Mouse (Mus musculus) liver, embryonic 12.5 days (tissue): Measurements from ENCODE around the gene Patj. TPM values are rescaled to one million over a fixed set of nuclear protein-coding genes. Genes with fewer than 3 reads are reported as not detected.

Source experiments
- ATAC-seq: fragments of 200-750 bp; cut with Nextera tagmentation; 2 replicates; pipeline ENCODE4 v1.8.0; 2017; ENCODE audit warnings: moderate number of reproducible peaks, mild to moderate bottlenecking, moderate library complexity
- H3K27ac ChIP-seq: fragments of 300-500 bp; sonication (generic); 2 replicates; pipeline ENCODE4 v1.5.1; 2016; ENCODE audit warnings: mild to moderate bottlenecking
- H3K27me3 ChIP-seq: fragments of 300-500 bp; sonication (generic); replicated peaks from 2 replicates; pipeline ENCODE4 v1.6.1; 2016; ENCODE audit warnings: mild to moderate bottlenecking, moderate library complexity
- H3K36me3 ChIP-seq: fragments of 300-500 bp; sonication (generic); 2 replicates; pipeline ENCODE4 v1.6.1; 2016; ENCODE audit warnings: mild to moderate bottlenecking, moderate library complexity
- H3K4me1 ChIP-seq: fragments of 300-500 bp; sonication (generic); 2 replicates; pipeline ENCODE4 v1.6.1; 2016
- H3K4me2 ChIP-seq: fragments of 300-500 bp; sonication (generic); 2 replicates; pipeline ENCODE4 v1.6.1; 2016; ENCODE audit warnings: mild to moderate bottlenecking, moderate library complexity
- H3K4me3 ChIP-seq: fragments of 300-500 bp; sonication (generic); 2 replicates; pipeline ENCODE4 v1.5.1; 2016; ENCODE audit warnings: mild to moderate bottlenecking, moderate library complexity
- H3K9ac ChIP-seq: fragments of 300-500 bp; sonication (generic); 2 replicates; pipeline ENCODE4 v1.6.1; 2016; ENCODE audit warnings: mild to moderate bottlenecking, moderate library complexity
- H3K9me3 ChIP-seq: fragments of 300-500 bp; sonication (generic); replicated peaks from 2 replicates; pipeline ENCODE4 v1.6.1; 2016; ENCODE audit warnings: mild to moderate bottlenecking, moderate library complexity
- WGBS: fragments of 180-500 bp; shearing (Covaris S2); methylation state at CpG from one replicate; pipeline ENCODE4 v1.1.7; 2016; ENCODE audit not compliant: insufficient replicate concordance; 5-methylcytosine and 5-hydroxymethylcytosine counted together
- polyA plus RNA-seq: library from polyadenylated mRNA; unstranded; fragments of >200 nt; fragmentation: Nextera tagmentation; extraction: Ambion mirVana; gene quantifications from 2 replicates; pipeline ENCODE4 v1.2.1, GENCODE M21; 2016

The Patj gene
- polyA plus RNA-seq, 1 experiment from 2014 or later, result 2.4 TPM

DNA sequence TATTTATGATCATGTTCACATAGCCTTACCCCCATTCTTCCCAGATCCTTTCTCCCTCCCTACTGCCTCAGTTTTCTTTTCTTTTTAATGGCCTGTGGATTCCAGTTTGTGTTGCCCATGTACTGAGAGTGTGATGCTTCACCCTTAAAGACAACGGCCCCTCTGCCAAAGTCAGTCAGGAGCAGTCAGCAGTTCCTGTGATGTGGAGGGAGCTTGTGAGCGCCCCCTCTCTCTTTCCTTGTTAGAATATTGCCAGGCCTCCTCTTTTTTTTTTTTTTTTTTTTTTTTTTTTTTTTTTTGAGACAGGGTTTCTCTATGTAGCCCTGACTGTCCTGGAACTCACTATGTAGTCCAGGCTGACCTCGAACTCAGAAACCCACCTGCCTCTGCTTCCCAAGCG, 91.3 kb downstream of the Patj start:
- WGBS, result 62% methylated on average over 4 of the region's 4 CpGs
- no peak overlapping the region for H3K4me2 ChIP-seq
- H3K27me3 ChIP-seq, result no peaks in the 10 kb centered on the region
- H3K36me3 ChIP-seq, result no peaks in the 10 kb centered on the region
- no peak overlapping the region for H3K4me3 ChIP-seq
- no peak for ATAC-seq
- no peaks in the 10 kb centered on the region for H3K9me3 ChIP-seq
- H3K27ac ChIP-seq, result no peak overlapping the region
- H3K4me1 ChIP-seq, result no peaks in the 10 kb centered on the region
- no peak overlapping the region for H3K9ac ChIP-seq

GRCm38 (mm10) chr4:98489386-98489785, 93.8 kb downstream of the Patj start:
- no peaks in the 10 kb centered on the region for H3K9me3 ChIP-seq
- H3K27ac ChIP-seq, result no peak overlapping the region
- no peak overlapping the region for H3K9ac ChIP-seq
- whole genome bisulfite sequencing, result 49% methylated on average over 1 of the region's 1 CpGs
- H3K4me3 ChIP-seq, result no peak overlapping the region
- H3K4me2 ChIP-seq, result no peak overlapping the region
- H3K36me3 ChIP-seq, result no peaks in the 10 kb centered on the region
- H3K4me1 ChIP-seq, result no peaks in the 10 kb centered on the region
- ATAC-seq, result no peak
- no peaks in the 10 kb centered on the region for H3K27me3 ChIP-seq

DNA sequence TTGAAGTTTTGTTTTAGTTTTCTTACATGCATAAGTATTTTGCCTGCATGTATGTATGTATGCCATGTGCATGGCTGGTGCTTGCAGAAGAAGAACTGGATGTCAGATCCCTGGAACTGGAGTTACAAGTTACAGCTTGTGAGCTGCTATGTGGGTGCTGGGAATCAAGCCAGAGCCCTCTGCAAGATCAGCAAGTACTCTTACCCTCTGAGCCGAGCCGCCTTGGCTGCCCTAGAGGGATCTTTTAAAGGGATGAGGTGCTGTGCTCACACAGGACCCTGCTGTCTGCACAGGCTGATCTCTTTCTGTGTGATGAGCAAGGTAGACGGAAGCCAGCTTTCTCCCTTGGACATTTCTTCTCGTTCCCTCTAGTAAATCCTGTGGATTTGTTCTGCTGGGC, 102.8 kb downstream of the Patj start:
- Histone ChIP-seq H3K9me3 (no peaks in the 10 kb centered on the region), H3K27me3 (no peaks in the 10 kb centered on the region), H3K4me3 (no peak overlapping the region), H3K27ac (no peak overlapping the region), H3K4me2 (no peak overlapping the region), H3K4me1 (no peaks in the 10 kb centered on the region), H3K9ac (no peak overlapping the region), H3K36me3 (no peaks in the 10 kb centered on the region)
- WGBS, result 67% methylated on average over 4 of the region's 4 CpGs
- no peak for ATAC-seq

DNA sequence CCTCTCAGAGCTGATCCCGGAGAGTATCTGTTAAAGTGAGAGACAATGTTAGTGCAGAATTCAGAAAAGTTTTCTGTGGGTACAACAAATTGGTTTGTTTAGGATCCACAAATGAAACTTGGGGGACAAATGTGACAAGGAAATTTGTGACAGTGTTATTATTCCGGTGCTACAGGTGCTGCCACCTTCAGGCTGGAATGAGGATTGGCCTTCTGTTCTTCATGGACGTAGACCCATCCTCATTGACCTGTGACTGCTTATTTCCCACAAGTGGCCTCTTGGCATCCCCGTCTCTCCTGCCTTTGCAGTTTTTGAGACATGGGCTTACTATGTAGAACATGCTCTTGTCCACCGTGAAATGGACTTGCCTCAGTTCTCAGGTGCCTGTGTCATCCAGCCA, 104.6 kb downstream of the Patj start:
- no peak overlapping the region for H3K27ac ChIP-seq
- no peaks in the 10 kb centered on the region for H3K36me3 ChIP-seq
- no peaks in the 10 kb centered on the region for H3K27me3 ChIP-seq
- 56% methylated on average over 5 of the region's 5 CpGs for WGBS
- H3K4me3 ChIP-seq, result no peak overlapping the region
- H3K9ac ChIP-seq, result no peak overlapping the region
- ATAC-seq, result no peak
- H3K9me3 ChIP-seq, result no peaks in the 10 kb centered on the region
- no peaks in the 10 kb centered on the region for H3K4me1 ChIP-seq
- H3K4me2 ChIP-seq, result no peak overlapping the region

- no peak for ATAC-seq
- no peaks in the 10 kb centered on the region for H3K9me3 ChIP-seq
- H3K27me3 ChIP-seq, result no peaks in the 10 kb centered on the region
- H3K4me2 ChIP-seq, result no peak overlapping the region
- H3K9ac ChIP-seq, result no peak overlapping the region
- H3K4me1 ChIP-seq, result no peaks in the 10 kb centered on the region
- H3K36me3 ChIP-seq, result no peaks in the 10 kb centered on the region
- H3K4me3 ChIP-seq, result no peak overlapping the region
- 64% methylated on average over 2 of the region's 2 CpGs for WGBS
- no peak overlapping the region for H3K27ac ChIP-seq
Measured at GRCm38 (mm10) chr4:98500875-98501274, 105.3 kb downstream of the Patj start.

- H3K36me3 ChIP-seq, result no peaks in the 10 kb centered on the region
- no peaks in the 10 kb centered on the region for H3K27me3 ChIP-seq
- H3K27ac ChIP-seq, result no peak overlapping the region
- no peak for ATAC-seq
- H3K4me3 ChIP-seq, result no peak overlapping the region
- no peaks in the 10 kb centered on the region for H3K4me1 ChIP-seq
- no peak overlapping the region for H3K4me2 ChIP-seq
- no peak overlapping the region for H3K9ac ChIP-seq
- 52% methylated on average over 3 of the region's 3 CpGs for WGBS
- H3K9me3 ChIP-seq, result no peaks in the 10 kb centered on the region
Measured at GRCm38 (mm10) chr4:98504743-98505142, 109.2 kb downstream of the Patj start.

DNA sequence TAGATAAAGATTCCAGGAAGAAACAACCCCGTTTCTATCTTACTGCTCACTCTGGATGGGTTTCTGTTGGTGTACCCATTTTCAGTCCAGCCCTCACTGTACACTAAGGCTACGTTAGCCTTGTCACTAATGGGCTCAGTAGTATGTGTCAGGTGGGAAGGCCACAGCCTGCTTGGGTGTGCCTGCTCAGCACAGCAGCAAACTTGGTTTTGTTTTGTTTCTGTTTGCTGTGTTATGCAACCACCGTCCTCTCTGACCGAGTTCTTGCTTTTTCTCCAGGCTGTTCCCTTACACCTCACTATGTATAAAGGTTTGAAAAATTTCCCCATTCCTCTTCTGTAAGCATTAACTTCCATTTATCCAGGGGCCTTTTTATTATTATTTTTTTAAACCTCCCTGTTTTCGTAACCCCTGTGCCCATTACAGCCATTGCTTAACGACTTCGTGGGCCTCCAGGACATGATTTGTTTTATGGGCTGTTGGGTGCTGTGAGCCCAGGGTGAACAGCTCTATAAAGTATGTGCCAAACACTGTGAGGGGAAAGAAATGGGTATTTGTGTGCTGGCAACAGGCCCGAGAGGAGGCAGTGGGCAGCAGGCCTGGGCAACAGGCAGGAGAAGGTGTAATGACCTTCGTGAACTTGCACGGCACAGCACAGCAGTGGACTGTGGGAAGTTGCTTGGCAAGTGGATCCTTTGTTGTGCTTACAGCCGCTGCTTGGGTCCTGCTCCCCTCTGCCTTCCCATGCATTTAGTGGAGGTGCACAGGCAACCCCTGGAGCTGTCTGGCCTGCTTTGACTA, 113.1 kb downstream of the Patj start:
- ATAC-seq, result no peak
- 78% methylated on average over 11 of the region's 11 CpGs for WGBS
- no peaks in the 10 kb centered on the region for H3K9me3 ChIP-seq
- H3K27ac ChIP-seq, result no peak overlapping the region
- no peaks in the 10 kb centered on the region for H3K4me1 ChIP-seq
- no peaks in the 10 kb centered on the region for H3K27me3 ChIP-seq
- no peak overlapping the region for H3K9ac ChIP-seq
- H3K4me2 ChIP-seq, result no peak overlapping the region
- H3K36me3 ChIP-seq, result no peaks in the 10 kb centered on the region
- no peak overlapping the region for H3K4me3 ChIP-seq

DNA sequence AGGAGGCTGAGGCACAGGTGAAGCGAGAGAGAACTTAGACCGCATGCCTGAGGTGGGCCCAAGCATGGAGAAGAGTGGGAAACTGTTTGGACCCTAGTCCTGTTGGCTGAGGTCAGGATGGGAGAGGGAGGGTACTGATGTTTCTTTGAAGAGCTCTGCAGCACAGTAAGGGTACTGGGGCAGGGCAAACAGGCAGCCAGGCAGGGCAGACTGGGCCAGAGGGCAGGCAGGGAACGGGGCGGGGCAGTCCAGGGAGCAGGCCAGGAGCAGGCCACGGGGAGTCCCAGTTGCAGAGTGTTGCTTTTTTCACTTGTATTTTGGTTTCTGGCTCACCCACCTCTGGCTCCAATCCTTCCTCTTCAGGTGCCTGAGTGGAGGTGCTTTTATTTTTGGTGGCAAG, 114.4 kb downstream of the Patj start:
- H3K9ac ChIP-seq, result no peak overlapping the region
- no peak overlapping the region for H3K27ac ChIP-seq
- H3K27me3 ChIP-seq, result no peaks in the 10 kb centered on the region
- H3K4me2 ChIP-seq, result no peak overlapping the region
- no peaks in the 10 kb centered on the region for H3K36me3 ChIP-seq
- H3K4me3 ChIP-seq, result no peak overlapping the region
- no peaks in the 10 kb centered on the region for H3K9me3 ChIP-seq
- 72% methylated on average over 5 of the region's 5 CpGs for WGBS
- H3K4me1 ChIP-seq, result no peaks in the 10 kb centered on the region
- ATAC-seq, result no peak

GRCm38 (mm10) chr4:98511296-98511695, 115.7 kb downstream of the Patj start:
- Histone ChIP-seq H3K4me2 (no peak overlapping the region), H3K27ac (no peak overlapping the region), H3K36me3 (no peaks in the 10 kb centered on the region), H3K4me3 (no peak overlapping the region), H3K27me3 (no peaks in the 10 kb centered on the region), H3K9me3 (no peaks in the 10 kb centered on the region), H3K4me1 (no peaks in the 10 kb centered on the region), H3K9ac (no peak overlapping the region)
- ATAC-seq, result no peak
- 59% methylated on average over 2 of the region's 2 CpGs for WGBS

GRCm38 (mm10) chr4:98511964-98512743, 116.6 kb downstream of the Patj start:
- ATAC-seq, result no peak
- H3K27ac ChIP-seq, result no peak overlapping the region
- no peak overlapping the region for H3K4me2 ChIP-seq
- H3K36me3 ChIP-seq, result no peaks in the 10 kb centered on the region
- 76% methylated on average over 10 of the region's 10 CpGs for WGBS
- H3K9me3 ChIP-seq, result no peaks in the 10 kb centered on the region
- H3K9ac ChIP-seq, result no peak overlapping the region
- no peak overlapping the region for H3K4me3 ChIP-seq
- H3K4me1 ChIP-seq, result no peaks in the 10 kb centered on the region
- H3K27me3 ChIP-seq, result no peaks in the 10 kb centered on the region

DNA sequence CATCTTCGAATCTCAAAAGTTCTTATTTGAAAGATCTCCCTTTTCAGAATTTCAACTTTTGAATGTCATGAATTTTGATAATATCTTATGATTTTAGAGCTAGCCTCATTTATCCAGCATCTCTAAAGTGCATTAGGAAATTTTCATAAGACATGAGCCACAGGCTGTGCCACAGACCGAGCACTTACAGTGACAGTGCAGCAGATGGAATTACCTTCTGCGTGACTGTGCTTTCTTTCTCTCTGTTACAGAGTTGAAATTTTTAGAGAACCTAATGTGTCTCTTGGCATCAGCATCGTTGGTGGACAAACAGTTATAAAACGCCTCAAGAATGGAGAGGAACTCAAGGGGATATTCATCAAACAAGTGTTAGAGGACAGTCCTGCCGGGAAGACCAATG, 124.9 kb downstream of the Patj start:
- ATAC-seq, result no peak
- no peaks in the 10 kb centered on the region for H3K9me3 ChIP-seq
- no peaks in the 10 kb centered on the region for H3K36me3 ChIP-seq
- no peaks in the 10 kb centered on the region for H3K4me1 ChIP-seq
- H3K9ac ChIP-seq, result no peak overlapping the region
- no peaks in the 10 kb centered on the region for H3K27me3 ChIP-seq
- no peak overlapping the region for H3K4me3 ChIP-seq
- H3K4me2 ChIP-seq, result no peak overlapping the region
- no peak overlapping the region for H3K27ac ChIP-seq
- 70% methylated on average over 6 of the region's 6 CpGs for WGBS

- Histone ChIP-seq H3K4me2 (no peak overlapping the region), H3K4me3 (no peak overlapping the region), H3K27ac (no peak overlapping the region), H3K9ac (no peak overlapping the region), H3K4me1 (no peaks in the 10 kb centered on the region), H3K27me3 (no peaks in the 10 kb centered on the region), H3K9me3 (no peaks in the 10 kb centered on the region), H3K36me3 (no peaks in the 10 kb centered on the region)
- no peak for ATAC-seq
- 80% methylated on average over 10 of the region's 10 CpGs for WGBS
Measured at GRCm38 (mm10) chr4:98524525-98524924, 128.9 kb downstream of the Patj start.
